Mouse (Mus musculus) heart, embryonic 13.5 days (tissue): Measurements from ENCODE around the gene Resp18. TPM values are rescaled to one million over a fixed set of nuclear protein-coding genes. Genes with fewer than 3 reads are reported as not detected.

Experiments used
- ATAC-seq: fragments of 200-750 bp; cut with Nextera tagmentation; 2 replicates; pipeline ENCODE4 v1.8.0; 2017; ENCODE audit warnings: moderate TSS enrichment; ENCODE audit not compliant: insufficient number of reproducible peaks, low FRiP score, low TSS enrichment; ENCODE audit errors: extremely low read depth
- H3K27ac ChIP-seq: fragments of 300-500 bp; sonication (generic); replicated peaks from 2 replicates; pipeline ENCODE4 v1.5.1; 2015; ENCODE audit warnings: moderate library complexity, mild to moderate bottlenecking, inconsistent platforms
- H3K27me3 ChIP-seq: fragments of 300-500 bp; sonication (generic); replicated peaks from 2 replicates; pipeline ENCODE4 v1.6.1; 2015; ENCODE audit warnings: mild to moderate bottlenecking, inconsistent platforms
- H3K36me3 ChIP-seq: fragments of 300-500 bp; sonication (generic); 2 replicates; pipeline ENCODE4 v1.6.1; 2015; ENCODE audit warnings: mild to moderate bottlenecking, inconsistent platforms
- H3K4me1 ChIP-seq: fragments of 300-500 bp; sonication (generic); 2 replicates; pipeline ENCODE4 v1.6.1; 2015; ENCODE audit warnings: inconsistent platforms
- H3K4me2 ChIP-seq: fragments of 300-500 bp; sonication (generic); 2 replicates; pipeline ENCODE4 v1.6.1; 2015; ENCODE audit warnings: inconsistent platforms, mild to moderate bottlenecking, moderate library complexity
- H3K4me3 ChIP-seq: fragments of 300-500 bp; sonication (generic); 2 replicates; pipeline ENCODE4 v1.5.1; 2015; ENCODE audit warnings: moderate library complexity, mild to moderate bottlenecking, inconsistent platforms
- H3K9ac ChIP-seq: fragments of 300-500 bp; sonication (generic); 2 replicates; pipeline ENCODE4 v1.6.1; 2015; ENCODE audit warnings: inconsistent platforms, mild to moderate bottlenecking, moderate library complexity
- H3K9me3 ChIP-seq: fragments of 300-500 bp; sonication (generic); 2 replicates; pipeline ENCODE4 v1.6.1; 2016; ENCODE audit warnings: inconsistent platforms
- WGBS: fragments of 180-500 bp; shearing (Covaris S2); methylation state at CpG from one replicate; pipeline ENCODE4 v1.1.7; 2015; ENCODE audit warnings: mixed read lengths; 5-methylcytosine and 5-hydroxymethylcytosine counted together
- polyA plus RNA-seq: library from polyadenylated mRNA; unstranded; fragments of >200 nt; fragmentation: Nextera tagmentation; extraction: Ambion mirVana; gene quantifications from 2 replicates; pipeline ENCODE4 v1.2.1, GENCODE M21; 2015

The Resp18 gene
- polyA plus RNA-seq, 1 experiment from 2014 or later: not detected

DNA sequence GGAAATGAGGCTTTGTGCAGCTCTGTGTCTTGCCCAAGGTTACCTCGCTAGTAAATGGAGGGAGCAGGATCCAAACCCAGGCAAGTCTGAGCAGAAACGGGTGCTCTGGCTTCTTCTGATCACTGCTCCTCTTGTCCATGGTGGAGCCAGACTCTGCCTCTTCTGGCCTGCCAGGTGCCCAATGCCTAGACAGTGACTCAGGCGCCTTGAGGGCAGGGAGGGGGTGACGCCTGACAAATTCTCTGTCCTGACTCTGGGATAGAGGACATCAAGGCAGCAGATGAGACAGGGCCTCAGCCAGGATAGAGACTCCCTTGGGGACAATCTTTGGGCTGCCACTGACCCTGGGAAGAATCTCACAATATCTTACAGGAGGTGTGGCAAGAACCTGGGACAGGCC is 47.0 kb downstream of the Resp18 start:
- Histone ChIP-seq H3K36me3 (no peaks in the 10 kb centered on the region), H3K4me1 (peaks cover 40% of the 10 kb centered on the region), H3K9ac (no peak overlapping the region), H3K27me3 (no peaks in the 10 kb centered on the region; the same call in 1 of the 2 replicates), H3K9me3 (no peaks in the 10 kb centered on the region), H3K27ac (no peak overlapping the region), H3K4me2 (no peak overlapping the region), H3K4me3 (no peak overlapping the region)
- no peak for ATAC-seq
- 73% methylated on average over 4 of the region's 4 CpGs for WGBS

DNA sequence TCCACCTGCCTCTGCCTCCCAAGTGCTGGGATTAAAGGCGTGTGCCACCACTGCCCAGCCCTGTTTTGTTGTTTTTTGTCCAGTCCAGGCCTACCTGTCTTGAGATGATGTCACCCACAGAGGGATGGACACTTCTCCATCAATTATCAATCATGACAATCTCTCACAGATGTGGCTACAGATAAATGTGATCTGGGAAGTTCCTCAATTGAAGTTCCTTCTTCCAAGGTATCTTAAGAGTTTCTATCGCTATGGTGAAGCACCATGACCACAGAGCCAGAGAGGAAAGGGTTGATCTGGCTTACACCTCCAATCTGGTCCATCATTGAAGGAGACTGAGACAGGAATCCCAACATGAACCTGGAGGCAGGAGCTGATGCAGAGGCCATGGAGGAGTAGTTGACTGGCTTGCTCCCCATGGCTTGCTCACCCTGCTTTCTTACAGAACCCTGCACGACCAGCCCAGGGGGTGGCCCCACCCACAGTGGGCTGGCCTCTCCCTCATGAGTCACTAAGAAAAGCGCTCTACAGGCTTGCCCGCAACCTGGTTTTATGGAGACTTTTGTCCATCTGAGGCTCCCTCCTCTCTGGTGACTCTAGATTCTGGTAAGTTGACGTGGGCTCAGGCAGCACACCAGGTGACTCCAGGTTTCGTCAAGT is 47.8 kb downstream of the Resp18 start:
- Histone ChIP-seq H3K9me3 (no peaks in the 10 kb centered on the region), H3K27ac (no peak overlapping the region), H3K36me3 (no peaks in the 10 kb centered on the region), H3K27me3 (no peaks in the 10 kb centered on the region; the same call in 1 of the 2 replicates), H3K9ac (no peak overlapping the region), H3K4me1 (peaks cover 40% of the 10 kb centered on the region), H3K4me3 (no peak overlapping the region), H3K4me2 (no peak overlapping the region)
- ATAC-seq: no peak
- WGBS: 64% methylated on average over 7 of the region's 7 CpGs

DNA sequence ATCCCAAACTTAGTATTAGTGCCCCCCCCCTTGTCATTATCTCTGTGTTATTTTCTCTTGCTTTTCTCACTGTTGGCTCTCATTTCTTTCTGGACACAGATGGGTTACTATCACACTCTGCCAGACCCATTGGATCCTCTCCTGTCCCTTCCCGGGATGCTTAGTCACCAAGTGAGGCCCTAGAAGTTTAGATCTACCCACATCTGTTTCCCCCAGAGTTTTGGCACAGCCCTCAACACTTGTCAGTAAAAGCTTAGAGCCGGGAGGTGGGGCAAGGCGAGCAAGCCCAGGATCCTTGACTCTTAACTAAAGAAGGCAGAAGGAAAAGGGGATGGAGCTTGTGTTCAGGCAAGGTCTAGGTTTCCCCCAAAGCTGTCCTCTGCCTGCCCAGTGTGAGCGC is 49.1 kb downstream of the Resp18 start:
- no peak overlapping the region for H3K4me2 ChIP-seq
- 52% methylated on average over 4 of the region's 4 CpGs for WGBS
- ATAC-seq: no peak
- no peak overlapping the region for H3K27ac ChIP-seq
- H3K4me3 ChIP-seq: no peak overlapping the region
- H3K9ac ChIP-seq: no peak overlapping the region
- H3K9me3 ChIP-seq: no peaks in the 10 kb centered on the region
- peaks cover 3% of the 10 kb centered on the region for H3K27me3 ChIP-seq
- peaks cover 32% of the 10 kb centered on the region for H3K4me1 ChIP-seq
- no peaks in the 10 kb centered on the region for H3K36me3 ChIP-seq

DNA sequence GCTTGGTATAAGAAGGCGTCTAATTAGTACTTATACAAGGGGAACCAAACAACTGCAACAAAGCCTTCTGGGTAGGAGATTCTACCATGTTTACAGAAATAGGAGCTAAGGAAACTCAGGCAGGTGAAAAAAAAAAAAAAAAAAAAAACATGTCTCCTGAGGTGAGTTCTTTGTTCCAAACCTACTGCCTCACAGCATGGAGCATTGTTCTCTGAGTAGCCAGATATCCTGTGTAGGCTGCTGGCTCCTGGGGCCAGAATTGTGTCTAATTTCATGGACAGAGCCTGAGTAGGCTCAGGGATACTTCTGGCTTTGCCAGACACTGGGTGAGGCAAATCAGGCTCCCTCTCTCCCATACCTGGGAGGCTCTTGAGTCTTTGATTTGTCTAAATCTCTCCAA is 50.6 kb downstream of the Resp18 start:
- H3K9ac ChIP-seq: no peak overlapping the region
- H3K27ac ChIP-seq: no peak overlapping the region
- H3K9me3 ChIP-seq: no peaks in the 10 kb centered on the region
- 48% methylated on average over 1 of the region's 1 CpGs for WGBS
- H3K36me3 ChIP-seq: no peaks in the 10 kb centered on the region
- H3K4me3 ChIP-seq: no peak overlapping the region
- no peak overlapping the region for H3K4me2 ChIP-seq
- no peak for ATAC-seq
- peaks cover 4% of the 10 kb centered on the region for H3K27me3 ChIP-seq
- H3K4me1 ChIP-seq: peaks cover 30% of the 10 kb centered on the region

DNA sequence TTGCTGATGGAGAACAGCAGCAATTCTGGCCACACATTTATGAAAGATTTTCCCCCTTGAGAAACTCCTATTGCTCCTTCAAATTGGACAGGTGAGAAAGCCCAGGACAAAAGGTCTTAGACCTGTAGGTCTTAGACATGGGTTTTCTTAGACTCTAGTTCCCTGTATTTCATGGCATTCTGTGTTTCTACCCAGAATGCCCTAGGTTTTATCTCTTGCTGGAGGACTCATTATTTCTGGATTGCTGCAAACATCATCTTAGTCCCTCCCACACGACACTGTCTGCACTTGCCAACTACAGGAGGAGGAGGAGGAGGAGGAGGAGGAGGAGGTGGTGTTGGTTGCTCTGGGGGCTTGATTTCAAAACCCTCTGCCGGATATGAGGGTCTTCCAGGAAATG is 52.1 kb downstream of the Resp18 start:
- no peaks in the 10 kb centered on the region for H3K9me3 ChIP-seq
- no peak overlapping the region for H3K4me2 ChIP-seq
- no peaks in the 10 kb centered on the region for H3K36me3 ChIP-seq
- peaks cover 19% of the 10 kb centered on the region for H3K27me3 ChIP-seq
- WGBS: 52% methylated on average over 2 of the region's 2 CpGs
- no peak for ATAC-seq
- H3K4me1 ChIP-seq: peaks cover 30% of the 10 kb centered on the region
- H3K27ac ChIP-seq: no peak overlapping the region
- no peak overlapping the region for H3K4me3 ChIP-seq
- no peak overlapping the region for H3K9ac ChIP-seq

DNA sequence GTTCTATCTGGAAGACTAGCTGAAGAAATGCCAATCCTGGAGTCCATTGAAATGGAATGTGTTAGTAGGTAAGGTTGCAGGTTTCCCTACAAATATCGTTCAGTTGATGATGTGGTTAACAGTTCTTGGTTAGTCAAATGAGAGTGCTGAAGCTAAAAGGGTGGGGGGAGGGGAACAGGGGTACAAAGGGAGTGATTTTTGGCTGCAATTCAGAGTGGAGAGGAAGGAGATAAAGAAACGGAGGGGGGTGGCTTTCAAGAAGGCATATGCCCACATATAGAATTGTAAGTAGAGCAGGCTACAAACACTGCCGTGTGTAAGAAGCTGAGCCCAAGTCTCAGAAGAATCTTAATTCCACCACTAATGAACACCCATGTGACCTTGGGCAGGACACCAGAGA is 52.7 kb downstream of the Resp18 start:
- WGBS: 39% methylated on average over 3 of the region's 3 CpGs
- Histone ChIP-seq H3K36me3 (no peaks in the 10 kb centered on the region), H3K27me3 (peaks cover 26% of the 10 kb centered on the region), H3K9me3 (no peaks in the 10 kb centered on the region), H3K4me3 (no peak overlapping the region), H3K27ac (no peak overlapping the region), H3K9ac (no peak overlapping the region), H3K4me2 (no peak overlapping the region), H3K4me1 (peaks cover 30% of the 10 kb centered on the region)
- ATAC-seq: no peak

DNA sequence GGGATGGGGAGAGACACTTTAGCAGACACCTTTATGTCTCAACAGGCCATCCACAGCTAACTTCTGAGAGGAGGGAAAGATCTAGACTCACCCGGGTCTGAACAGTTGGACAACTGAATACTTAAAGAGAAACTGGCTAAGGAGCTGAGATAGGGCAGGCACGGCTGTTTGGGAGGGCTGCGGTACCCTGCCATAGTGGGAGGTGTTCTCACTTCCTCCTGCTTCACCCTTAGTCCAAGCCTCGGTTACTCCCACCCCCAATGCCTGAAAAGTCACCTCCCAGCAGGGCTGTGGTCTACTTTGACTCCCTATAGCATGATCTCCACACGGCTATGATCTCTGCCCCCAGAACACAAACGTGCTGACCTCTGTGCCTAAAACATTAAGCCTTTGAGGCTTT is 54.7 kb downstream of the Resp18 start:
- ATAC-seq: no peak
- Histone ChIP-seq H3K36me3 (no peaks in the 10 kb centered on the region), H3K9me3 (no peaks in the 10 kb centered on the region), H3K9ac (no peak overlapping the region), H3K27ac (no peak overlapping the region), H3K4me3 (no peak overlapping the region), H3K27me3 (peaks cover 44% of the 10 kb centered on the region), H3K4me1 (peaks cover 39% of the 10 kb centered on the region), H3K4me2 (no peak overlapping the region)
- 52% methylated on average over 6 of the region's 6 CpGs for WGBS

DNA sequence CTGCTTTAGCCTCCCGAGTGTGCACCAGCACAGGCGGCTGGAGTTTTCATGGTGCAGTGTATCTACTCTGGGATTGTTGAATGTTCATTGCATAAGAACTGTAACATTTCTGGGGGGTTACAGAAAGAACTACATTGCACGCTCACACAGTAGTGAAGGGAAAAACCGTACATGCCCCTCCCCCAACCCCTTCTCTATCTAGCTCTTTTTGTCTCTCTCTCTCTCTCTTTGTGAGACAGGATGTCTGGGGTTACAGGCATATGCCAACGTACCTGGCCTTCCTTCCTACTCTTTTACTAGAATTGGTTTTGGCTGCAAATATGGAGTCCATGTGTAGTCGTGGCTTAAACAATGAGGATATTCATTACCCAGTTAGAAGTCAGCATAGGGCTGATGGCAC is 55.3 kb downstream of the Resp18 start:
- H3K9me3 ChIP-seq: no peaks in the 10 kb centered on the region
- 65% methylated on average over 6 of the region's 6 CpGs for WGBS
- H3K4me1 ChIP-seq: peaks cover 44% of the 10 kb centered on the region
- H3K36me3 ChIP-seq: no peaks in the 10 kb centered on the region
- H3K4me2 ChIP-seq: no peak overlapping the region
- H3K27ac ChIP-seq: no peak overlapping the region
- peaks cover 50% of the 10 kb centered on the region for H3K27me3 ChIP-seq
- no peak overlapping the region for H3K4me3 ChIP-seq
- ATAC-seq: no peak
- H3K9ac ChIP-seq: no peak overlapping the region

Other genes starting within 250 kb of the Resp18 start
- 7.6 and 7.9 TPM in 2 replicates for gene Nhej1, start 153.2 kb downstream of the Resp18 start, polyA plus RNA-seq
- 0.41 and 1.0 TPM in 2 replicates for gene Slc23a3, start 144.5 kb downstream of the Resp18 start, polyA plus RNA-seq
- gene Cnppd1, start 135.7 kb downstream of the Resp18 start, polyA plus RNA-seq: 36.2 and 39.1 TPM in 2 replicates
- 35.2 and 35.9 TPM in 2 replicates for gene Retreg2, start 135.6 kb downstream of the Resp18 start, polyA plus RNA-seq
- 27.2 and 31.7 TPM in 2 replicates for gene Zfand2b, start 109.8 kb downstream of the Resp18 start, polyA plus RNA-seq
- gene Abcb6, start 98.0 kb downstream of the Resp18 start, polyA plus RNA-seq: 14.8 and 17.6 TPM in 2 replicates
- 23.7 and 26.4 TPM in 2 replicates for gene Ankzf1, start 86.3 kb downstream of the Resp18 start, polyA plus RNA-seq
- 28.7 and 30.4 TPM in 2 replicates for gene Atg9a, start 86.2 kb downstream of the Resp18 start, polyA plus RNA-seq
- 6.9 and 8.2 TPM in 2 replicates for gene Glb1l, start 67.6 kb downstream of the Resp18 start, polyA plus RNA-seq
- 81.2 and 96.6 TPM in 2 replicates for gene Stk16, start 67.6 kb downstream of the Resp18 start, polyA plus RNA-seq
- gene Tuba4a, start 58.5 kb downstream of the Resp18 start, polyA plus RNA-seq: 43.3 and 45.1 TPM in 2 replicates
- gene A630095N17Rik, start 46.3 kb downstream of the Resp18 start, polyA plus RNA-seq: not detected in 2 replicates
- gene Dnajb2, start 42.0 kb downstream of the Resp18 start, polyA plus RNA-seq: 30.5 and 32.6 TPM in 2 replicates
- gene Ptprn, start 13.9 kb downstream of the Resp18 start, polyA plus RNA-seq: 0.40 and 0.87 TPM in 2 replicates
- gene Dnpep, start 39.6 kb upstream of the Resp18 start, polyA plus RNA-seq: 115 and 121 TPM in 2 replicates
- gene Des, start 81.9 kb upstream of the Resp18 start, polyA plus RNA-seq: 393 and 426 TPM in 2 replicates
- gene Speg, start 96.9 kb upstream of the Resp18 start, polyA plus RNA-seq: 55.1 and 58.8 TPM in 2 replicates
- gene Gmppa, start 157.5 kb upstream of the Resp18 start, polyA plus RNA-seq: 70.7 and 73.7 TPM in 2 replicates
- gene Asic4, start 172.0 kb upstream of the Resp18 start, polyA plus RNA-seq: 0.28 and 0.31 TPM in 2 replicates
- gene Chpf, start 200.9 kb upstream of the Resp18 start, polyA plus RNA-seq: 26.0 and 28.6 TPM in 2 replicates
- gene Tmem198, start 201.1 kb upstream of the Resp18 start, polyA plus RNA-seq: 0.43 and 0.49 TPM in 2 replicates
- gene Obsl1, start 228.0 kb upstream of the Resp18 start, polyA plus RNA-seq: 91.0 and 93.0 TPM in 2 replicates
- 5.5 and 6.0 TPM in 2 replicates for gene Inha, start 228.7 kb upstream of the Resp18 start, polyA plus RNA-seq
- gene Stk11ip, start 243.1 kb upstream of the Resp18 start, polyA plus RNA-seq: 11.3 and 12.6 TPM in 2 replicates